Mouse (Mus musculus) CH12.LX (cell line): ENCODE measurements around the gene Herc4.

Experiments used
- CTCF ChIP-seq, 2 experiments: IDR thresholded peaks in 1 of 2; conservative IDR thresholded peaks in 1 of 2; 2 replicates each; pipeline ENCODE4 v1.5.1; 2011 to 2012; ENCODE audit warnings: low read depth in 2 of 2, low read length in 2 of 2, improper control_type of control experiment in 1 of 2, inconsistent platforms in 1 of 2, mild to moderate bottlenecking in 1 of 2, moderate library complexity in 1 of 2
- E2F4 ChIP-seq: IDR thresholded peaks from 2 replicates; pipeline ENCODE4 v1.6.1; 2011; ENCODE audit warnings: low read depth, low read length, improper control_type of control experiment; ENCODE audit not compliant: insufficient replicate concordance
- ELF1 ChIP-seq: IDR thresholded peaks from 2 replicates; pipeline ENCODE4 v1.6.1; 2014; ENCODE audit warnings: low read depth, mild to moderate bottlenecking, inconsistent platforms, low read length, improper control_type of control experiment
- ETS1 ChIP-seq: conservative IDR thresholded peaks from 2 replicates; pipeline ENCODE4 v1.6.1; 2012; ENCODE audit warnings: low read depth, mild to moderate bottlenecking, inconsistent platforms, low read length, improper control_type of control experiment, moderate library complexity
- MAFK ChIP-seq: IDR thresholded peaks from 2 replicates; pipeline ENCODE4 v1.6.1; 2011; ENCODE audit warnings: low read length, improper control_type of control experiment; ENCODE audit not compliant: insufficient replicate concordance
- MAX ChIP-seq: IDR thresholded peaks from 2 replicates; pipeline ENCODE4 v1.6.1; 2011; ENCODE audit warnings: low read length, improper control_type of control experiment
- MEF2A ChIP-seq: IDR thresholded peaks from 2 replicates; pipeline ENCODE4 v1.6.1; 2014; ENCODE audit warnings: low read depth, mild to moderate bottlenecking, inconsistent platforms, low read length, improper control_type of control experiment, borderline replicate concordance
- POLR2A ChIP-seq: IDR thresholded peaks from 2 replicates; pipeline ENCODE4 v1.6.1; 2011; ENCODE audit warnings: low read depth, mild to moderate bottlenecking, improper control_type of control experiment, low read length
- SIN3A ChIP-seq: IDR thresholded peaks from 2 replicates; pipeline ENCODE4 v1.6.1; 2012; ENCODE audit warnings: low read length, improper control_type of control experiment, inconsistent platforms
- SMC3 ChIP-seq: IDR thresholded peaks from 2 replicates; pipeline ENCODE4 v1.6.1; 2011; ENCODE audit warnings: low read depth, low read length, improper control_type of control experiment
- TCF12 ChIP-seq: IDR thresholded peaks from 2 replicates; pipeline ENCODE4 v1.6.1; 2014; ENCODE audit warnings: low read depth, mild to moderate bottlenecking, inconsistent platforms, low read length, improper control_type of control experiment
- USF1 ChIP-seq: IDR thresholded peaks from 2 replicates; pipeline ENCODE4 v1.6.1; 2014; ENCODE audit warnings: low read depth, mild to moderate bottlenecking, inconsistent platforms, low read length, improper control_type of control experiment
- ZC3H11A ChIP-seq: IDR thresholded peaks from 2 replicates; pipeline ENCODE4 v1.6.1; 2012; ENCODE audit warnings: low read depth, mild to moderate bottlenecking, inconsistent platforms, low read length, improper control_type of control experiment
- ZMIZ1 ChIP-seq: IDR thresholded peaks from 2 replicates; pipeline ENCODE4 v1.6.1; 2012; ENCODE audit warnings: low read depth, mild to moderate bottlenecking, inconsistent platforms, low read length, improper control_type of control experiment

DNA sequence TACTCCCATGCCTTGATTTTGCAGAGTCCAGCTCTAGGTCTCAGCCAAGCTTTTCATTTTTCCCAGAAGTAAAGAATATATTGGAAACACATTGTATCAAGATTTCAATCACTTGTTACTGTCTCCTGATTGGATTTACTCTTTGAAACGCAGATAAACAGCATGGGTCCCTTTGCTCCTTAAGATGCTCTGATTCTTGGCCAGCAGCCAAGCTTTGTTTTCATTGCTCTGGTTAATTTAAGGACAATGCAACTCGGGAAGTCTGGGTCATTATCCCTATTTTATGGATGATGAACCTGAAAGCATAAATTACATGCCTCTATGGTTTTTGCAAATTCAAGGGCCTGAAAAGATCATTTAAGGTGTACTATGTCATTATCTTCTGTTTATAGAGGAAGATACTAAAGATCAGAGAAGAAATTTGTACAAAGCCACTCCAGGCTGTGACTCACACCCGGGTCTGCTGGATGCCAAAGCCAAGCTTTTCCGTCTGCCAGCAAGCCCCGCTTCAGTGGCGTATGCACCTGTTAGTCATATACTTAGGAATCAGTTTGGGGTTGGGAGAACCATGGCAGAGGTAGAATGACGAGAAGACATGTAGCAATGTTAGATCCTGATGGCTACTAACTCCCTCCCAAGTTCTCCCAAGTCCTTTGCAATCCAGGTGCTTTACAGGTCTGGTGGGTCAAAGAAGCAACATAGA lies 22.4 kb upstream of the Herc4 start:
- no peak for TF ChIP-seq ZC3H11A
- TF ChIP-seq POLR2A, result no peak
- TF ChIP-seq ETS1, result no peak
- TF ChIP-seq ZMIZ1, result no peak
- no peak for TF ChIP-seq MAX
- TF ChIP-seq CTCF (conservative IDR thresholded peaks at IDR 0.05 in 1 of 2, IDR thresholded peaks at IDR 0.05 in 1 of 2; ENCODE audit: low read depth in 2 of 2, low read length in 2 of 2), result no peak
- no peak for TF ChIP-seq TCF12
- no peak for TF ChIP-seq SMC3
- TF ChIP-seq MEF2A, result no peak
- TF ChIP-seq ELF1, result no peak
- no peak for TF ChIP-seq MAFK
- no peak for TF ChIP-seq SIN3A
- no peak for TF ChIP-seq USF1
- no peak for TF ChIP-seq E2F4
